Mouse (Mus musculus) 416B (cell line): ENCODE data around the gene Fgf14.
"Not testable (repeated sequence)": the region's sequence is repeated elsewhere in the genome, so short reads cannot be mapped to it uniquely, and the experiment has no call there.

Source experiments
- DNase-seq: peaks from one replicate; pipeline ENCODE4 v3.0.0; 2011; ENCODE audit warnings: low read depth

Fgf14 gene

GRCm38 (mm10) chr14:124676506-124677177 lies at the start of gene Fgf14:
Fgf14 (minus strand) TSS chr14:124677127.
- no peak for DNase-seq

GRCm38 (mm10) chr14:124677379-124677778 lies 452 bp upstream of the Fgf14 start:
- DNase-seq = no peak

GRCm38 (mm10) chr14:124675654-124676505 lies 1.0 kb downstream of the Fgf14 start:
- DNase-seq = no peak

GRCm38 (mm10) chr14:124675142-124675653 lies 1.7 kb downstream of the Fgf14 start:
- DNase-seq = no peak

GRCm38 (mm10) chr14:124674536-124675141 lies 2.3 kb downstream of the Fgf14 start:
- DNase-seq = no peak

GRCm38 (mm10) chr14:124669739-124670138 lies 7.2 kb downstream of the Fgf14 start:
- DNase-seq = no peak

- DNase-seq = no peak
Observed at GRCm38 (mm10) chr14:124642822-124643221, 34.1 kb downstream of the Fgf14 start.

- no peak for DNase-seq
Observed at GRCm38 (mm10) chr14:124634881-124635280, 42.0 kb downstream of the Fgf14 start.

GRCm38 (mm10) chr14:124613473-124613872 lies 63.5 kb downstream of the Fgf14 start:
- no peak for DNase-seq

GRCm38 (mm10) chr14:124606036-124606711 lies 70.8 kb downstream of the Fgf14 start:
- DNase-seq = no peak

GRCm38 (mm10) chr14:124605031-124605743 lies 71.7 kb downstream of the Fgf14 start:
- no peak for DNase-seq

- DNase-seq = no peak
Observed at GRCm38 (mm10) chr14:124576571-124576970, 100.4 kb downstream of the Fgf14 start.

GRCm38 (mm10) chr14:124575130-124575885 lies 101.6 kb downstream of the Fgf14 start:
- DNase-seq = no peak

GRCm38 (mm10) chr14:124566445-124566844 lies 110.5 kb downstream of the Fgf14 start:
- DNase-seq = no peak

GRCm38 (mm10) chr14:124561544-124561943 lies 115.4 kb downstream of the Fgf14 start:
- no peak for DNase-seq

- DNase-seq = no peak
Observed at GRCm38 (mm10) chr14:124536106-124536505, 140.8 kb downstream of the Fgf14 start.

- DNase-seq = not testable (repeated sequence)
Observed at GRCm38 (mm10) chr14:124535376-124535775, 141.6 kb downstream of the Fgf14 start.

GRCm38 (mm10) chr14:124532051-124532450 lies 144.9 kb downstream of the Fgf14 start:
- no peak for DNase-seq

GRCm38 (mm10) chr14:124512009-124512408 lies 164.9 kb downstream of the Fgf14 start:
- no peak for DNase-seq

- DNase-seq = no peak
Observed at GRCm38 (mm10) chr14:124488971-124489370, 188.0 kb downstream of the Fgf14 start.

- DNase-seq = peak; percentile 0
Observed at GRCm38 (mm10) chr14:124485261-124485660, 191.7 kb downstream of the Fgf14 start.
